Mouse (Mus musculus): ENCODE results near the gene Bex3. TPM values are rescaled to one million over a fixed set of nuclear protein-coding genes. Genes with fewer than 3 reads are reported as not detected.

The Bex3 gene
- polyA plus RNA-seq, 2 experiments, result 224 to 227 TPM

GRCm38 (mm10) chrX:136306196-136306595 is 36.1 kb downstream of the Bex3 start:
- H3K4me3 ChIP-seq (ENCODE audit: insufficient read depth in 1 of 2, low read depth in 2 of 2, low read length in 2 of 2), result no peak overlapping the region
- no peaks in the 10 kb centered on the region for H3K4me1 ChIP-seq (replicated peaks; ENCODE audit: control insufficient read depth in 2 of 2, insufficient read depth in 2 of 2, low read length in 1 of 2)
- TF ChIP-seq EP300 (IDR thresholded peaks at IDR 0.05; ENCODE audit: low read depth) (no peak), CTCF (IDR thresholded peaks at IDR 0.05; ENCODE audit: low read depth) (no peak)
- H3K36me3 ChIP-seq (replicated peaks; ENCODE audit: control insufficient read depth, insufficient read depth, low read depth), result no peaks in the 10 kb centered on the region
- DNase-seq (ENCODE audit: low read depth in 3 of 3, low spot score in 3 of 3), result no peak
- no peaks in the 10 kb centered on the region for H3K9me3 ChIP-seq (ENCODE audit: control insufficient read depth, low read length)
- no peak overlapping the region for H3K9ac ChIP-seq (replicated peaks)
- ATAC-seq (ENCODE audit: insufficient read depth), result no peak
- 4% methylated on average over 1 of the region's 1 CpGs for WGBS (ENCODE audit: insufficient replicate concordance)
- H3K4me2 ChIP-seq (ENCODE audit: low read depth), result no peak overlapping the region
- no peaks in the 10 kb centered on the region for H3K27me3 ChIP-seq (ENCODE audit: control insufficient read depth, insufficient read depth, low read length)
- no peak overlapping the region for H3K27ac ChIP-seq

- Histone ChIP-seq H3K9me3 (ENCODE audit: control insufficient read depth, low read length) (no peaks in the 10 kb centered on the region), H3K4me2 (ENCODE audit: low read depth) (no peak overlapping the region), H3K9ac (replicated peaks) (no peak overlapping the region), H3K4me3 (ENCODE audit: insufficient read depth in 1 of 2, low read depth in 2 of 2, low read length in 2 of 2) (no peak overlapping the region), H3K27me3 (ENCODE audit: control insufficient read depth, insufficient read depth, low read length) (no peaks in the 10 kb centered on the region), H3K36me3 (replicated peaks; ENCODE audit: control insufficient read depth, insufficient read depth, low read depth) (no peaks in the 10 kb centered on the region), H3K27ac (no peak overlapping the region), H3K4me1 (replicated peaks; ENCODE audit: control insufficient read depth in 2 of 2, insufficient read depth in 2 of 2, low read length in 1 of 2) (no peaks in the 10 kb centered on the region)
- no peak for DNase-seq (ENCODE audit: low read depth in 3 of 3, low spot score in 3 of 3)
- no peak for ATAC-seq (ENCODE audit: insufficient read depth)
- WGBS (ENCODE audit: insufficient replicate concordance), result 38% methylated on average over 4 of the region's 4 CpGs
- TF ChIP-seq EP300 (IDR thresholded peaks at IDR 0.05; ENCODE audit: low read depth) (no peak), CTCF (IDR thresholded peaks at IDR 0.05; ENCODE audit: low read depth) (no peak)
Measured at GRCm38 (mm10) chrX:136313303-136313702, 43.2 kb downstream of the Bex3 start.

- TF ChIP-seq CTCF (IDR thresholded peaks at IDR 0.05; ENCODE audit: low read depth) (no peak), EP300 (IDR thresholded peaks at IDR 0.05; ENCODE audit: low read depth) (no peak)
- no peaks in the 10 kb centered on the region for H3K27me3 ChIP-seq (ENCODE audit: control insufficient read depth, insufficient read depth, low read length)
- H3K4me2 ChIP-seq (ENCODE audit: low read depth), result no peak overlapping the region
- no peak overlapping the region for H3K4me3 ChIP-seq (ENCODE audit: insufficient read depth in 1 of 2, low read depth in 2 of 2, low read length in 2 of 2)
- no peak overlapping the region for H3K27ac ChIP-seq
- H3K4me1 ChIP-seq (replicated peaks; ENCODE audit: control insufficient read depth in 2 of 2, insufficient read depth in 2 of 2, low read length in 1 of 2), result no peaks in the 10 kb centered on the region
- ATAC-seq (ENCODE audit: insufficient read depth) (no peak), DNase-seq (ENCODE audit: low read depth in 3 of 3, low spot score in 3 of 3) (no peak)
- no peak overlapping the region for H3K9ac ChIP-seq (replicated peaks)
- no peaks in the 10 kb centered on the region for H3K9me3 ChIP-seq (ENCODE audit: control insufficient read depth, low read length)
- WGBS (ENCODE audit: insufficient replicate concordance), result 35% methylated on average over 8 of the region's 8 CpGs
- H3K36me3 ChIP-seq (replicated peaks; ENCODE audit: control insufficient read depth, insufficient read depth, low read depth), result no peaks in the 10 kb centered on the region
Measured at GRCm38 (mm10) chrX:136313792-136314564, 43.9 kb downstream of the Bex3 start.

GRCm38 (mm10) chrX:136319953-136320352 is 49.9 kb downstream of the Bex3 start:
- DNase-seq (ENCODE audit: low read depth in 3 of 3, low spot score in 3 of 3) (no peak), ATAC-seq (ENCODE audit: insufficient read depth) (no peak)
- WGBS (ENCODE audit: insufficient replicate concordance), result 25% methylated on average over 4 of the region's 4 CpGs
- Histone ChIP-seq H3K4me2 (ENCODE audit: low read depth) (no peak overlapping the region), H3K36me3 (replicated peaks; ENCODE audit: control insufficient read depth, insufficient read depth, low read depth) (no peaks in the 10 kb centered on the region), H3K4me3 (ENCODE audit: insufficient read depth in 1 of 2, low read depth in 2 of 2, low read length in 2 of 2) (no peak overlapping the region), H3K27ac (no peak overlapping the region), H3K9me3 (ENCODE audit: control insufficient read depth, low read length) (no peaks in the 10 kb centered on the region), H3K4me1 (replicated peaks; ENCODE audit: control insufficient read depth in 2 of 2, insufficient read depth in 2 of 2, low read length in 1 of 2) (no peaks in the 10 kb centered on the region), H3K9ac (replicated peaks) (no peak overlapping the region), H3K27me3 (ENCODE audit: control insufficient read depth, insufficient read depth, low read length) (no peaks in the 10 kb centered on the region)
- TF ChIP-seq CTCF (IDR thresholded peaks at IDR 0.05; ENCODE audit: low read depth) (no peak), EP300 (IDR thresholded peaks at IDR 0.05; ENCODE audit: low read depth) (no peak)

Other genes starting within 250 kb of the Bex3 start
- gene Arxes1, start 236.9 kb upstream of the Bex3 start, polyA plus RNA-seq (2012; rRNA removed), result 2.6 and 2.8 TPM in 2 replicates
- gene Arxes1, start 236.9 kb upstream of the Bex3 start, polyA plus RNA-seq (2014; fragmentation: Nextera tagmentation; extraction: Ambion mirVana), result 7.4 and 7.8 TPM in 2 replicates
- gene Bex2, start 202.0 kb upstream of the Bex3 start, polyA plus RNA-seq (2012; rRNA removed), result 57.1 and 93.6 TPM in 2 replicates
- 127 and 138 TPM in 2 replicates for gene Bex2, start 202.0 kb upstream of the Bex3 start, polyA plus RNA-seq (2014; fragmentation: Nextera tagmentation; extraction: Ambion mirVana)
- 0.24 and 0.39 TPM in 2 replicates for gene Nxf3, start 185.0 kb upstream of the Bex3 start, polyA plus RNA-seq (2012; rRNA removed)
- gene Nxf3, start 185.0 kb upstream of the Bex3 start, polyA plus RNA-seq (2014; fragmentation: Nextera tagmentation; extraction: Ambion mirVana), result 0.17 and 0.23 TPM in 2 replicates
- 73.5 and 131 TPM in 2 replicates for gene Bex4, start 131.3 kb upstream of the Bex3 start, polyA plus RNA-seq (2012; rRNA removed)
- gene Bex4, start 131.3 kb upstream of the Bex3 start, polyA plus RNA-seq (2014; fragmentation: Nextera tagmentation; extraction: Ambion mirVana), result 154 and 162 TPM in 2 replicates
- gene Tceal8, start 97.9 kb upstream of the Bex3 start, polyA plus RNA-seq (2012; rRNA removed), result 66.5 and 105 TPM in 2 replicates
- gene Tceal8, start 97.9 kb upstream of the Bex3 start, polyA plus RNA-seq (2014; fragmentation: Nextera tagmentation; extraction: Ambion mirVana), result 189 and 191 TPM in 2 replicates
- 6.4 and 13.8 TPM in 2 replicates for gene Tceal5, start 66.4 kb upstream of the Bex3 start, polyA plus RNA-seq (2012; rRNA removed)
- 2.9 and 4.0 TPM in 2 replicates for gene Tceal5, start 66.4 kb upstream of the Bex3 start, polyA plus RNA-seq (2014; fragmentation: Nextera tagmentation; extraction: Ambion mirVana)
- gene Tceal7, start 55.5 kb upstream of the Bex3 start, polyA plus RNA-seq (2012; rRNA removed), result 0.12 and 0.14 TPM in 2 replicates
- 0.10 and 0.76 TPM in 2 replicates for gene Tceal7, start 55.5 kb upstream of the Bex3 start, polyA plus RNA-seq (2014; fragmentation: Nextera tagmentation; extraction: Ambion mirVana)
- gene Bex1, start 54.7 kb upstream of the Bex3 start, polyA plus RNA-seq (2012; rRNA removed), result 106 and 169 TPM in 2 replicates
- 137 and 150 TPM in 2 replicates for gene Bex1, start 54.7 kb upstream of the Bex3 start, polyA plus RNA-seq (2014; fragmentation: Nextera tagmentation; extraction: Ambion mirVana)
- gene Tceal9, start 25.2 kb upstream of the Bex3 start, polyA plus RNA-seq (2012; rRNA removed), result 80.9 and 128 TPM in 2 replicates
- gene Tceal9, start 25.2 kb upstream of the Bex3 start, polyA plus RNA-seq (2014; fragmentation: Nextera tagmentation; extraction: Ambion mirVana), result 233 and 236 TPM in 2 replicates
- gene Kir3dl1, start 247.7 kb downstream of the Bex3 start, polyA plus RNA-seq (2012; rRNA removed), result not detected in 2 replicates
- gene Kir3dl1, start 247.7 kb downstream of the Bex3 start, polyA plus RNA-seq (2014; fragmentation: Nextera tagmentation; extraction: Ambion mirVana), result not detected in 2 replicates

Data from liver, embryonic 14.5 days (tissue).